Mouse (Mus musculus) retina, postnatal 7 days (tissue): ENCODE data around the gene Olfr632.
"Not testable (repeated sequence)": the region's sequence is repeated elsewhere in the genome, so short reads cannot be mapped to it uniquely, and the experiment has no call there.

Experiments
- DNase-seq: peaks from one replicate; pipeline ENCODE4 v3.0.0-alpha.2; 2012; ENCODE audit warnings: low read depth, low spot score

Gene Olfr632

GRCm38 (mm10) chr7:103934264-103934663 lies at the start of gene Olfr632:
Gene Olfr632 (plus strand): TSS chr7:103934347.
- no peak for DNase-seq

DNA sequence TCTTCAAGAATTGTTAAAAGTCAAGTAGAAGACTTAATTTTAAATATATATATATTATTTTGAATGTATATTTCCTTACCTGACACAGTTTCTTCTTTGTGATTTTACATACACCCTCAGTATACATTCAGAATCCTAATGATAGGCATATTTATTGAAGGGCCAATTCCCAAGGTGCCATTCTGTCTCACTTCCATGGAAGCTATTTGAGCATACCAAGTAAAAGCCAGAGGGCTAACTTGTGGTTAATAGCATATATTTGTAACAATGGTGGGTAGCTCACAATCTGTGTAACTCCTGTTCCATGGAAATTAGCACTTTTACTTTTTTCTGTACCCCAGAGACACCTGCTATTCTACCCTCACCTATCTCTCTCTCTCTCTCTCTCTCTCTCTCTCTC lies 48.0 kb upstream of the Olfr632 start, which contains the start of gene Olfr66:
Gene Olfr66, minus strand, starts transcription at position 101 of the 400 bp plus-strand sequence.
- no peak for DNase-seq

- no peak for DNase-seq
Measured at GRCm38 (mm10) chr7:103894385-103894784, 39.8 kb upstream of the Olfr632 start, which contains the start of gene Olfr64. Gene Olfr64 (minus strand): TSS chr7:103894485.

DNA sequence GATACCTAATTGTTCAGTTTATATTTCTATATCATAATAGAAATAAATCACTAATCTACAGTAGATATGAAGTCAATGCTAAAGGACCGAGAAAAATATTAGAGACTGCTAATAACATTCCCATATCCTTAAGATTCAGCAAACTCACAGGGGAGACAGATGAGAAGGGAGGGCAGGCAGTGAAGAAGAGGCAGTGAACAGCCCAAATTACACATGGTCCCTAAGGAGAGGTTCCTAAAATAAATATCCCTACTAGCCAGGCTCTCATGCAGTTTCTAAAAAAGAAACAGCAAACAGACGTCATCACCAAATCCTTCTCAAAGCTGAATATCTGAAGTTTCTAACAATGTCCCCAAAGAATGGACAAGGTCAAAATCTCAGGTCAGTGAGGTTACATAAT lies 31.0 kb upstream of the Olfr632 start, which contains the start of gene Olfr65:
Gene Olfr65, plus strand, starts transcription at position 301 of the 400 bp plus-strand sequence.
- DNase-seq = no peak

DNA sequence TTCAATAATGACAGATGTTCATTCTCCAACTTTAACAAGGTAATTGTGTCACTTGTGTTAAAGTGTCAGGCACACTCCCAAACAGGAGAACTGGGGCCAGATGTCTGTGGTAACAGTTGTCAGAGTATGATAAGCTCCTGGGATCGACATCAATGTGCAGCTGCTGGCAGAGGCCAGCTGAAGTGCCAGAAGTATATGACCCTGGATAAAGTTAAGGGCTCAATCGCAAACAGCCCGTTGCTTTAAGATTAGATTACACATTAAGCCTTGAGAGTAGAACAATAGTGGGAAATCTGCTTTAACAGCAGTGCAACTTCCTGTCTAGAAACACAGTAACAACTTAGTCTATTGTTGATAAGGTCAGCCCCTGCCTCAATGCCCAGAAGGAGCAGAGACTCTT lies 24.1 kb upstream of the Olfr632 start:
- no peak for DNase-seq

- no peak for DNase-seq
Measured at GRCm38 (mm10) chr7:103912969-103913511, 21.1 kb upstream of the Olfr632 start.

DNA sequence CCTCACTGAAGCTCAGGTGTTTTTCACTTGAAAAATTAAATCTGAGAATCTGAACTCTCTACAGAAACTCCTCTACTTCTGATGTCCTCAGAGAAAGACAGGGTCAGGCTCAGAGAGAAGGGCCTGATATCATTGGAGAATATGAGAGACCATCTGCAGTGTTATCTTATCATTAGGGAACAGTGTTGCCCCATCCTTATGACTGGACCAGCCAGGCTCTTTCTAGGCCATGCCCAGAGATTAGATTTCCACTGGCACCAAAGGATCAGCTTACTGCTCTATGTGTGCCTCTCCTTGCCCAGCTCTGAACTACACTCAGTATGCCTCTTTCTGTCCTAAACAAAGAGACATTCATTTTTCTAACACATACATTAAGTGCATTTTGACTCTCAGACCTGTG lies 18.8 kb upstream of the Olfr632 start:
- DNase-seq = no peak

GRCm38 (mm10) chr7:103928525-103928924 lies 5.6 kb upstream of the Olfr632 start, which contains the start of gene Olfr631:
Gene Olfr631 (plus strand): TSS chr7:103928825.
- DNase-seq = no peak

DNA sequence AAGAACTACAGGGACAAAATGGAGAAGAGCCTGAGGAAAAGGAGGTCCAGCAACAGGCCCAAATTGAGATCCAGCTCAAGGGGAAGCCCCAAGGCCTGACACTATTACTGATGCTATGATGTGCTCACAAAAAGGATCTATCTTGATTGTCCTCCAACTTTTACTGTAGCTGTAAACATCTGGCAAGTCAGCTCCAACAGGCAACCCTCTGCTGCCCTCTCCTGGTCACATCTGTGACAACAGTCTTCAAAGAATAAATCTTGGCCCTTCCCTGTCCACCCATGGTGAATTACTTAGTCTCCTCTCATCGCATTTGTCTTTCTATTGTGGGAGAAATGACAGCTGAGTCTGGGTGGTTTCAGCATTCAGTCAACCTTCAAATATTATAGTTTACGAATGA lies 8.6 kb downstream of the Olfr632 start:
- DNase-seq = peak; percentile 27

GRCm38 (mm10) chr7:103944137-103944536 lies 10.0 kb downstream of the Olfr632 start, which contains the start of gene Olfr633:
Gene Olfr633 (plus strand): TSS chr7:103944437.
- no peak for DNase-seq

GRCm38 (mm10) chr7:103966873-103967272 lies 32.7 kb downstream of the Olfr632 start:
- not testable (repeated sequence) for DNase-seq

DNA sequence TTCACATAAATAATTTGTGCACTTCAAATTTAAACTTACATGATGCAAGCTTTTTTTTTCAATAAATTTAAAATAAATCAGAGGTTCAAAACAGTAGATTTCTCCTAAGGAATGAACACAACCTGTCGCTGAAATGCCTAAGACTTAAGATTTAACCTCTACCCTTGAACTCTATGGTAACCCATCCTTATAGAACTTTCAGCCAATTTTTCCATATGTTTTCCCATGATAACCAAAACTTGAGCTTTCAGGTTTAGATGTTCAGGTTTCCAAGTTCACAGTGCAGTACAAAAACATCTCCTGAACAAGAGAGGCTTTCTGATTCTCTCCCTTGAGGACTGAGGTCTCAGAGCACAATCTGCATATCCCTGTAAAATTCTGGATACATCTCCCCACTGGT lies 36.7 kb downstream of the Olfr632 start, which contains the start of gene Olfr635:
Gene Olfr635, plus strand, starts transcription at position 301 of the 400 bp plus-strand sequence.
- no peak for DNase-seq

GRCm38 (mm10) chr7:103971782-103972181 lies 37.6 kb downstream of the Olfr632 start:
- DNase-seq = no peak
